Mouse (Mus musculus): ENCODE data around the gene Larp4b. TPM values are rescaled to one million over a fixed set of nuclear protein-coding genes. Genes with fewer than 3 reads are reported as not detected.
A peak's percentile ranks its signal among the peaks of the same experiment; 100 is the strongest.

Larp4b gene
- total RNA-seq, 2 experiments from 2014 or later, result 72.7 to 76.8 TPM

- no peak for DNase-seq (ENCODE audit: low spot score in 2 of 2)
- 0 out of 2 replicates have a peak overlapping the region, but pooled peaks have one; percentile 39 for H3K27ac ChIP-seq
- no peak for TF ChIP-seq CTCF (conservative IDR thresholded peaks at IDR 0.05)
- no peak overlapping the region for H3K4me3 ChIP-seq
Observed at GRCm38 (mm10) chr13:9136088-9136487, 42.4 kb downstream of the Larp4b start.

GRCm38 (mm10) chr13:9136733-9137132, 43.1 kb downstream of the Larp4b start:
- peak; percentile 76 for TF ChIP-seq CTCF (conservative IDR thresholded peaks at IDR 0.05)
- Histone ChIP-seq H3K4me3 (no peak overlapping the region), H3K27ac (0 out of 2 replicates have a peak overlapping the region, but pooled peaks have one; percentile 39)
- peak; percentile 21 to 46 for DNase-seq (ENCODE audit: low spot score in 2 of 2)

GRCm38 (mm10) chr13:9139466-9139991, 45.8 kb downstream of the Larp4b start:
- Histone ChIP-seq H3K27ac (no peak overlapping the region), H3K4me3 (no peak overlapping the region)
- DNase-seq (ENCODE audit: low spot score in 2 of 2), result no peak
- no peak for TF ChIP-seq CTCF (conservative IDR thresholded peaks at IDR 0.05)

DNA sequence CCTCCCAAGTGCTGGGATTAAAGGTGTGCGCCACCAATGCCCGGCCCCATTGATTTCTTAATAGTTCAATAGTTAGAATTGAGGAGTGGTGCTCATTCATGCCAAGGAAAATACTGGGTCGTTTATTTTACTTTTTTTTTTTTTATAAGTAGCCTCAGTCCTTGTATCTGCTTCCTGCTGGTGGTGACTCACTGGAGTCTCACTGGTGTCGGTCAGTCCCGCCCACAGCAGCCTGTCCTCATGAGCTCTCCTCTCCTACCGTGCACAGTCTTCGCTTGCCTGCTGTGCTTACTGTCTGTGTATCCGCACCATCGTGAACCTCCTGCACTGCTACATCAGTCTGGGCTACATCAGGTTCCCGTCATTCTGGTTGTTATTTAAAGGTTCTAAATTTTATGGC, 46.5 kb downstream of the Larp4b start:
- TF ChIP-seq CTCF (conservative IDR thresholded peaks at IDR 0.05), result no peak
- DNase-seq (ENCODE audit: low spot score in 2 of 2), result no peak
- H3K4me3 ChIP-seq, result no peak overlapping the region
- no peak overlapping the region; the same call in 1 of the 2 replicates for H3K27ac ChIP-seq

DNA sequence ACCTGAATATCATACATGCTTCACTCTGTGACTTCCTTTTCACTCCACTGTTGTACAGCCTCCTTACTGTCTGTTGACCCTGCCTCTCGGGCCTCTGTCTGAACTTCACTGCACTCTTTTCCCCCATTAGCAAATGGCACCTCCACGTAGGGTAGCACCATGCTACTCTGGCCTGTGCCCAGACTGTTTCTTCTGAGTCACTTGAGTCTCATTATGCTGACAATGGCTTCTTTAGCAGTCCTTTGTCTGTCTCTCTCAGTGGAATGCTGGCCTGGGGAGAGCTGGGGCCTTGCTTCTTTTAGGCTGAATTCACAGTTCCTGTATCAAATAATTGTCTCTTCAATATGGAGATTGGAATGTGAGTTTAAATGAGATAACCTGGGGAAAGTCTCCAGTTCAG, 48.7 kb downstream of the Larp4b start:
- Histone ChIP-seq H3K27ac (no peak overlapping the region), H3K4me3 (no peak overlapping the region)
- TF ChIP-seq CTCF (conservative IDR thresholded peaks at IDR 0.05), result no peak
- DNase-seq (ENCODE audit: low spot score in 2 of 2), result no peak

DNA sequence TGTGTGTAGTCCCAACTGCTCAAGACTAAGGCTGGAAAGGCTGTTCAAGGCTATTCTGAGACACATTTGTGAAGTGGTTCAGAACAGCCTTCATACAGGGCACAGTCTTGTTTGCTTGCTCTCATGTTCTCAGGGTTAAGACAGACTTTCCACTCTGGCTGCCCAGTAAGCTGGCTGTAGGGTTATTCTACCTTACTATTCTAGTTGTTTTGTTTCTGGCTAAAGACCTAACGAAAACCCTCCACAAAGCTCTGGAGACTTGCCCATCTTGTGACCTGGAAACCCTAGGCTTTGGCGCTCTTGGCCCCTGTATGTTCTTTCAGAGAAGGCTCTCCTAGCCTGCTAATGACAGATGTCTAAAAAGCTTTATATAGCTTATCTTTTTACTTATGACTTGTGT, 55.1 kb downstream of the Larp4b start:
- Histone ChIP-seq H3K27ac (peak overlapping the region; percentile 56; the same call in 1 of the 2 replicates), H3K4me3 (no peak overlapping the region)
- TF ChIP-seq CTCF (conservative IDR thresholded peaks at IDR 0.05), result no peak
- DNase-seq (ENCODE audit: low spot score in 2 of 2), result no peak

GRCm38 (mm10) chr13:9149473-9150217, 56.0 kb downstream of the Larp4b start:
- peak overlapping the region; percentile 56 for H3K27ac ChIP-seq
- H3K4me3 ChIP-seq, result no peak overlapping the region
- DNase-seq (ENCODE audit: low spot score in 2 of 2), result no peak
- TF ChIP-seq CTCF (conservative IDR thresholded peaks at IDR 0.05), result no peak

- no peak for DNase-seq (ENCODE audit: low spot score in 2 of 2)
- Histone ChIP-seq H3K27ac (no peak overlapping the region), H3K4me3 (no peak overlapping the region)
- no peak for TF ChIP-seq CTCF (conservative IDR thresholded peaks at IDR 0.05)
Observed at GRCm38 (mm10) chr13:9151100-9151499, 57.4 kb downstream of the Larp4b start.

DNA sequence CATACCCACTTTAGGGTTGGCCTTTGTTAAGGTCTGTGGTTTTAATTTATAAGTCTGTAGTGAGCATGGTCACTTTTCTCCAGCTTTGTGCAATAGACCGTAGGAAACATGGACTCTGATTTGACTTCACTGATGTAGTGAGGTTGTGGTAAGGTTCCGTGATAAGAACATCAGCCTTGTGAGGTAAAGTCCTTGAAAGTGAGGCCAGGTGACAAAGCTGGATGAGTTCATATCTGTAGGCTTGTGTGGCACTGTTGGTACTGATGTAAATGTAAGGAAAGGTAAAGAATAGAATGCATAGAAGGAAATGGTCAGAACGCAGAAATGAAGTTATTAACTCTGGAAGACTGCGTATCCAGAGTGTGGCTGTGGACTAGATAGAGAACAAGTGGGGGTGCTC, 57.9 kb downstream of the Larp4b start:
- no peak for DNase-seq (ENCODE audit: low spot score in 2 of 2)
- H3K4me3 ChIP-seq, result no peak overlapping the region
- no peak for TF ChIP-seq CTCF (conservative IDR thresholded peaks at IDR 0.05)
- no peak overlapping the region for H3K27ac ChIP-seq

DNA sequence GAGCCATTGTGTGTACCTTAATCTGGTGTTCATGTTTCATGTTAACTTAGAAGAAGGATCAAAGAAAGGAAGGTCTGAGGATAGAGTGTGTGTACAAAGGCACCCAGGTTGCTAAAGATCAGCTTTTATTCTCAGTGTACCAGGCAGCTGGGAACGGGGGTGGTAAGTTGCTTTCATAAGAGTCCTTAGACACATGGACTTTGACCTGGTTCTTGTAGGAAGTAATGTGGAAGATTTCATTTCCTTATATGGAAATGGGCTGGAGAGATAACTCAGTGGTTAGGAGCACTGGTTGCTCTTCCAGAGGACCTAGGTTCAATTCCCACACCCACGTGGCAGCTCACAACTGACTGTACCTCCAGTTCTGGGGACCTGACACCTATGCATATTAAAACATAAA, 58.6 kb downstream of the Larp4b start:
- Histone ChIP-seq H3K27ac (no peak overlapping the region), H3K4me3 (no peak overlapping the region)
- no peak for TF ChIP-seq CTCF (conservative IDR thresholded peaks at IDR 0.05)
- no peak for DNase-seq (ENCODE audit: low spot score in 2 of 2)

GRCm38 (mm10) chr13:9153803-9154202, 60.1 kb downstream of the Larp4b start:
- DNase-seq (ENCODE audit: low spot score in 2 of 2), result no peak
- Histone ChIP-seq H3K4me3 (no peak overlapping the region), H3K27ac (no peak overlapping the region)
- no peak for TF ChIP-seq CTCF (conservative IDR thresholded peaks at IDR 0.05)

GRCm38 (mm10) chr13:9159282-9159681, 65.6 kb downstream of the Larp4b start:
- Histone ChIP-seq H3K27ac (no peak overlapping the region), H3K4me3 (no peak overlapping the region)
- DNase-seq (ENCODE audit: low spot score in 2 of 2), result no peak
- TF ChIP-seq CTCF (conservative IDR thresholded peaks at IDR 0.05), result no peak

GRCm38 (mm10) chr13:9162888-9163287, 69.2 kb downstream of the Larp4b start:
- no peak overlapping the region for H3K27ac ChIP-seq
- no peak overlapping the region for H3K4me3 ChIP-seq
- TF ChIP-seq CTCF (conservative IDR thresholded peaks at IDR 0.05), result no peak
- DNase-seq (ENCODE audit: low spot score in 2 of 2), result no peak

DNA sequence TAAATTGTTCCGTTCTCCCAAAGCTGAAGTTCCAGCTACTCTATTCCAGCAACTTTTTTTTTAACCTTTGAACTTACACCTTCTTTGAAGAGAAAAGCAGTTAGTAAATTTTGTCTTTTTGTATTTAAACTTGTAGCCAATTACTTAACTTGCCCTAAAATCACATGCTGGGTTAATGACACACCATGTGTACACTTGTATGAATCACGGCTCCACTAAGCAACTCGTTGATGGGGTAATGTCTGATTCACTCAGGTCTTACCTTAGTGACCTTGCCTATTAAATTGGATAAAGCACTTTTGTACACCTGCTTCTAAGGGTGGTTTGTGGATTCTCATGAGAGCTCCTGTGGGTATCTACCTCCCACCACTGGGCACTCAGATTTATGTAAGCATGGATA, 74.2 kb downstream of the Larp4b start:
- no peak for DNase-seq (ENCODE audit: low spot score in 2 of 2)
- Histone ChIP-seq H3K4me3 (no peak overlapping the region), H3K27ac (no peak overlapping the region)
- TF ChIP-seq CTCF (conservative IDR thresholded peaks at IDR 0.05), result no peak

Data from layer of hippocampus, adult 2 months (tissue).